Mouse (Mus musculus): ENCODE measurements around the gene Ggact. TPM values are rescaled to one million over a fixed set of nuclear protein-coding genes. Genes with fewer than 3 reads are reported as not detected.

Ggact gene
- total RNA-seq, 1 experiment: 13.6 TPM

DNA sequence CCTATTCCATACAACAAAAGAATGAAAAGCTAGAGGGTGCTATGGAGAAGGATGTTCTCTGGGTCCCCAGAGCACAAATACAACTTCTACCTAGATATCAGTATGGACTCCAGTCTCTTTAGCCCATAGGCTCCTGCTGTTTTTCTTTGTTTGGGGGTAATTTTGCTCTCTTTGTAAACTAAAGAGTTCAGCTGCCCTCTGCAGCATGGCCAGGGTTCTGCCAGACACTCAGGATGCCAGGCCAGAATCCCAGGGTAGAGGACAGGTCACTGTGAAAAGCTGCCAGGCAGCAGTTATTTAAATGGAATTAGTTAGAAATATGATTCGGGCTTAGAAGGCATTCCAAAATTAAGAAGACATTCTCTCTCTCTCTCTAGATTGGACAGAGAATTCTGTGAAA lies 22.9 kb upstream of the Ggact start:
- Histone ChIP-seq H3K27ac (ENCODE audit: insufficient read depth, low read depth, low read length, poor library complexity, severe bottlenecking) (no peak overlapping the region), H3K36me3 (ENCODE audit: control insufficient read depth, insufficient read depth, low read length, poor library complexity, severe bottlenecking) (no peaks in the 10 kb centered on the region), H3K4me1 (ENCODE audit: control insufficient read depth in 2 of 2, insufficient read depth in 2 of 2, low read length in 2 of 2, poor library complexity in 1 of 2) (no peaks in the 10 kb centered on the region), H3K4me3 (ENCODE audit: insufficient read depth in 1 of 2, low read depth in 1 of 2, low read length in 2 of 2, poor library complexity in 1 of 2, severe bottlenecking in 1 of 2) (no peak overlapping the region), H3K9me3 (ENCODE audit: control insufficient read depth, insufficient read depth, low read depth, low read length) (no peaks in the 10 kb centered on the region), H3K9ac (ENCODE audit: insufficient read depth, low read depth, low read length, poor library complexity, severe bottlenecking) (no peak overlapping the region)
- no peak for DNase-seq (ENCODE audit: low read depth, low spot score)
- in situ Hi-C loops (cut with MboI; ENCODE audit: low sequenced_read_pairs in 2 of 2, unreplicated experiment in 2 of 2): no loop called here
- TF ChIP-seq ZNF384 (IDR thresholded peaks at IDR 0.05; ENCODE audit: low read depth, low read length): no peak
- TF ChIP-seq MAFK (IDR thresholded peaks at IDR 0.05; ENCODE audit: insufficient read depth, low read depth, low read length): no peak
- no peak for TF ChIP-seq CHD2 (IDR thresholded peaks at IDR 0.05; ENCODE audit: low read depth, low read length)
- TF ChIP-seq ZC3H11A (IDR thresholded peaks at IDR 0.05; ENCODE audit: borderline replicate concordance, low read depth, low read length): no peak
- no peak for TF ChIP-seq HCFC1 (IDR thresholded peaks at IDR 0.05; ENCODE audit: borderline replicate concordance, insufficient read depth, low read length)

DNA sequence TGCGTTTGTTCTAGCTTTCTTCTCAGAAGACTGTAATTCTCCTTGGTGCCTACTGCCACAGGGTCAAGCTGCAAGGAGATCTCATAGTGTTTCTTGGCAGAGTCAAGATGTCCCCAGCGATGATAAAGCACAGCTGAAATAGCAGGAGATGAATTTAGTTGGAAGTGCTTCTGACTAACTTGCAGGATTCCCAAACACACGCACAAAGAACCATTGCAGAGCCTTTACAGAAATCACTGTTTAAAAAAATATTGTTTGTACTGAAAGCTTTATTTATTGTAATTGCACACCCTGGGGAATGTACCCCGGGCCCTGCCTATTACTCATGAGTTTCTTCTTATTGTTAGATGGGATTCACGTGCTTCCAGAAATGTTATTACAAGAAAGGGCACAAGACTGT lies 6.5 kb upstream of the Ggact start:
- no peaks in the 10 kb centered on the region for H3K9me3 ChIP-seq (ENCODE audit: control insufficient read depth, insufficient read depth, low read depth, low read length)
- TF ChIP-seq HCFC1 (IDR thresholded peaks at IDR 0.05; ENCODE audit: borderline replicate concordance, insufficient read depth, low read length): no peak
- TF ChIP-seq ZC3H11A (IDR thresholded peaks at IDR 0.05; ENCODE audit: borderline replicate concordance, low read depth, low read length): no peak
- DNase-seq (ENCODE audit: low read depth, low spot score): no peak
- H3K9ac ChIP-seq (ENCODE audit: insufficient read depth, low read depth, low read length, poor library complexity, severe bottlenecking): no peak overlapping the region
- no peaks in the 10 kb centered on the region for H3K36me3 ChIP-seq (ENCODE audit: control insufficient read depth, insufficient read depth, low read length, poor library complexity, severe bottlenecking)
- in situ Hi-C loops (cut with MboI; ENCODE audit: low sequenced_read_pairs in 2 of 2, unreplicated experiment in 2 of 2): no loop called here
- H3K27ac ChIP-seq (ENCODE audit: insufficient read depth, low read depth, low read length, poor library complexity, severe bottlenecking): no peak overlapping the region
- no peak overlapping the region for H3K4me3 ChIP-seq (ENCODE audit: insufficient read depth in 1 of 2, low read depth in 1 of 2, low read length in 2 of 2, poor library complexity in 1 of 2, severe bottlenecking in 1 of 2)
- no peaks in the 10 kb centered on the region for H3K4me1 ChIP-seq (ENCODE audit: control insufficient read depth in 2 of 2, insufficient read depth in 2 of 2, low read length in 2 of 2, poor library complexity in 1 of 2)

DNA sequence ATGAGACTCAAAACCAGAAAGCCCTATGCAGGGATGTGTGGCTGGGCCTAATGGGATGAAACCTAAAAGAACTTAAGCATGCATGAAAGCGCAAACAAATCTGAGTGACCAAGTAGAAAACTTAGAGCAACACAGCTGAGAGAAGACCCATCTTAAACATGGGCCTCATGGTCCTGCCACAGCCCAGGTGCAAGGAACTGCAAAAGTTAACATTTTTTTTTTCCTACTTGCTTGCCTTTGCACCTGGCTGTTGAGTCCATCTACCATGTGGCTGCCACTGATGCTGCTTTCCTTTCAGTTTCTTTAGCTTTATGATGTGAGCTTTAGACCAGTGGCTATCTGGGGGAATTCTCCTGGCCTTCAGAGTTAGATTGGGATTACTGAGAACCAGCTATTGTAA lies 4.1 kb upstream of the Ggact start:
- H3K27ac ChIP-seq (ENCODE audit: insufficient read depth, low read depth, low read length, poor library complexity, severe bottlenecking): no peak overlapping the region
- no peak for DNase-seq (ENCODE audit: low read depth, low spot score)
- H3K36me3 ChIP-seq (ENCODE audit: control insufficient read depth, insufficient read depth, low read length, poor library complexity, severe bottlenecking): no peaks in the 10 kb centered on the region
- no peak overlapping the region for H3K4me3 ChIP-seq (ENCODE audit: insufficient read depth in 1 of 2, low read depth in 1 of 2, low read length in 2 of 2, poor library complexity in 1 of 2, severe bottlenecking in 1 of 2)
- no peak overlapping the region for H3K9ac ChIP-seq (ENCODE audit: insufficient read depth, low read depth, low read length, poor library complexity, severe bottlenecking)
- in situ Hi-C loops (cut with MboI; ENCODE audit: low sequenced_read_pairs in 2 of 2, unreplicated experiment in 2 of 2): no loop called here
- H3K9me3 ChIP-seq (ENCODE audit: control insufficient read depth, insufficient read depth, low read depth, low read length): no peaks in the 10 kb centered on the region
- no peak for TF ChIP-seq CHD2 (IDR thresholded peaks at IDR 0.05; ENCODE audit: low read depth, low read length)
- TF ChIP-seq MAFK (IDR thresholded peaks at IDR 0.05; ENCODE audit: insufficient read depth, low read depth, low read length): no peak
- TF ChIP-seq ZNF384 (IDR thresholded peaks at IDR 0.05; ENCODE audit: low read depth, low read length): no peak
- no peak for TF ChIP-seq HCFC1 (IDR thresholded peaks at IDR 0.05; ENCODE audit: borderline replicate concordance, insufficient read depth, low read length)
- TF ChIP-seq ZC3H11A (IDR thresholded peaks at IDR 0.05; ENCODE audit: borderline replicate concordance, low read depth, low read length): no peak
- no peaks in the 10 kb centered on the region; a peak in 1 of 4 replicates for H3K4me1 ChIP-seq (ENCODE audit: control insufficient read depth in 2 of 2, insufficient read depth in 2 of 2, low read length in 2 of 2, poor library complexity in 1 of 2)

DNA sequence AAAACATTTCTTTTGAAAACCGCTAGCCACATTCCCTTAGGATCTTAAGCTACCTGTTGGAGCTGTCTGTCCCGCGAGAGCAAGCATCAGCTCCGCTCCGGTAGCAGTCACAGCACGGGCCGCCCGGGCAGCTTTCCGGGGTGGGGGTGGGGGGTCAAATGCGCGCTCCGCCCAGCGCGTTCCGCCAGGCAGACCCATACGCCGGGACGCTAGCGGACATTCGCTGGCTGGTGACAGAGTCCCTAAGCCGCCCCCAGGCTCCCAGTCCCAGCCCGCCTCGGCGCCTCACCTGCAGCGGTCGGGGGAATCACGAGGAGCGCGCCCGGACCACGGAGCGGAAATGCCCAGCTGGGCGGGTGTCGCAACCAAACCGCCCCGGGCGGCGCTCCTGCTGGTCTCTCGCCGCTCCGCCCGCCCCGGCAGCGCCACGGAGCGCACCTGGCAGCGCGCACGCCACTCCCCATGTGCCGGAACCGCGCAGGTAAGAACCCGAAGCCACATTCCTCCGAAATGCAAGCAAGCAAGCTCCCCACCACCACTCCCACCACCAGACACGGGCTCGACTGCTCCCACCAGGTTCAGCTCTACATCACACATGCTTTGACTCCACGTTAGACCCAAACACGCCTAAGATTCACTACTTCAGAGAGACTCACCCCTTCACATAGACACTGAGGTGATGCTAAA lies 602 bp downstream of the Ggact start:
- Histone ChIP-seq H3K4me1 (ENCODE audit: control insufficient read depth in 2 of 2, insufficient read depth in 2 of 2, low read length in 2 of 2, poor library complexity in 1 of 2) (peaks cover 0 to 4% of the 10 kb centered on the region in 2 experiments; a peak in 2 of 4 replicates), H3K9me3 (ENCODE audit: control insufficient read depth, insufficient read depth, low read depth, low read length) (no peaks in the 10 kb centered on the region), H3K27ac (ENCODE audit: insufficient read depth, low read depth, low read length, poor library complexity, severe bottlenecking) (no peak overlapping the region), H3K4me3 (ENCODE audit: insufficient read depth in 1 of 2, low read depth in 1 of 2, low read length in 2 of 2, poor library complexity in 1 of 2, severe bottlenecking in 1 of 2) (peak overlapping the region; percentile 86 to 88), H3K9ac (ENCODE audit: insufficient read depth, low read depth, low read length, poor library complexity, severe bottlenecking) (peak overlapping the region; percentile 87), H3K36me3 (ENCODE audit: control insufficient read depth, insufficient read depth, low read length, poor library complexity, severe bottlenecking) (no peaks in the 10 kb centered on the region)
- TF ChIP-seq MAFK (IDR thresholded peaks at IDR 0.05; ENCODE audit: insufficient read depth, low read depth, low read length) (no peak), HCFC1 (IDR thresholded peaks at IDR 0.05; ENCODE audit: borderline replicate concordance, insufficient read depth, low read length) (peak; percentile 76)
- in situ Hi-C loops (cut with MboI; ENCODE audit: low sequenced_read_pairs in 2 of 2, unreplicated experiment in 2 of 2): no loop called here
- peak; percentile 47 for DNase-seq (ENCODE audit: low read depth, low spot score)

DNA sequence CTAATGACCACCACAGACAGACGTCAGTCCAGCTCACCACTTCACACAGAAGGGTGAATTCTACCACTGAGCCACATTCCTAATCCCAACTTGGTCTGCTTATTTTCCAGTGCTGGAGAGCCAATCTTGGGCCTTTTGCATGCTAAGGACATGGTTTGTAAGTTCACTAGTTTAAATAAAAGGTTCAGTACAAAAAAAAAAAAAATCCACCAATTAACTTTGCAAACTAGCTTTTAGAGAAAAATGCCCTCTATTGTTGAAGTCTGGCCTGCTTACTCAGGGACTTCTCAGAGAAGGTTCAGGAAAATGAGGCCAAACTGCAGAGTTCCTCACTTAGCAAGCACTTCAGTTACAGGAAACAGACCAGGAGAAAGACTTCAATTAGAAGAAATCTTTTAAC lies 1.4 kb downstream of the Ggact start:
- no peak for DNase-seq (ENCODE audit: low read depth, low spot score)
- Histone ChIP-seq H3K9me3 (ENCODE audit: control insufficient read depth, insufficient read depth, low read depth, low read length) (no peaks in the 10 kb centered on the region), H3K4me1 (ENCODE audit: control insufficient read depth in 2 of 2, insufficient read depth in 2 of 2, low read length in 2 of 2, poor library complexity in 1 of 2) (peaks cover 0 to 4% of the 10 kb centered on the region in 2 experiments; a peak in 2 of 4 replicates), H3K9ac (ENCODE audit: insufficient read depth, low read depth, low read length, poor library complexity, severe bottlenecking) (no peak overlapping the region), H3K27ac (ENCODE audit: insufficient read depth, low read depth, low read length, poor library complexity, severe bottlenecking) (no peak overlapping the region), H3K4me3 (ENCODE audit: insufficient read depth in 1 of 2, low read depth in 1 of 2, low read length in 2 of 2, poor library complexity in 1 of 2, severe bottlenecking in 1 of 2) (peak overlapping the region; percentile 86 to 88; a peak in 3 of 4 replicates), H3K36me3 (ENCODE audit: control insufficient read depth, insufficient read depth, low read length, poor library complexity, severe bottlenecking) (no peaks in the 10 kb centered on the region)
- TF ChIP-seq MAFK (IDR thresholded peaks at IDR 0.05; ENCODE audit: insufficient read depth, low read depth, low read length) (no peak), HCFC1 (IDR thresholded peaks at IDR 0.05; ENCODE audit: borderline replicate concordance, insufficient read depth, low read length) (no peak), ZNF384 (IDR thresholded peaks at IDR 0.05; ENCODE audit: low read depth, low read length) (no peak)
- in situ Hi-C loops (cut with MboI; ENCODE audit: low sequenced_read_pairs in 2 of 2, unreplicated experiment in 2 of 2): no loop called here

Measured in ES-E14 (cell line).